Mouse (Mus musculus): ENCODE measurements around the gene Ubtf.
"Not testable (repeated sequence)": the region's sequence is repeated elsewhere in the genome, so short reads cannot be mapped to it uniquely, and the experiment has no call there.

The Ubtf gene

DNA sequence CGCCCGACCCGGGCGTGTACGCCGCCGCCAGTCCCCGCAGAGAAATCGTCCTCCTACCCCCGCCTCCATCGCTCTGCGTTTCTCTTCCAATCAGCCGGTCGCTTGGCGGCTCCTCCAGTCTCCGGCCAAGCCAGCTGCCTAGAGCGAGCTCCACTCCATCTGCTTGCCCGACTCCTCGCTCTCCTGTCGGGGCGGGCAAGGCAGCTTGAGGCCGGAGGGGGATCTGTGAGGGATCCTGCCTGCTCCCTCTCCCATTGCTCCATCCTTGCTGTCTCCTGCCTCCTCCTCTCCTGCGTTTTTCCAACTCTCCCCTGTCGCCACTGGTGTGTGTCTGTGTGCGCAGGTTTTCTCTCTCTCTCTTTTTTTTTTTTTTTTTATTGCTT, at the start of gene Ubtf:
Gene Ubtf (minus strand): TSS at position 333 of the 383 bp plus-strand sequence.
- TF ChIP-seq GATA4 (IDR thresholded peaks at IDR 0.05; ENCODE audit: insufficient replicate concordance, low read length): no peak

DNA sequence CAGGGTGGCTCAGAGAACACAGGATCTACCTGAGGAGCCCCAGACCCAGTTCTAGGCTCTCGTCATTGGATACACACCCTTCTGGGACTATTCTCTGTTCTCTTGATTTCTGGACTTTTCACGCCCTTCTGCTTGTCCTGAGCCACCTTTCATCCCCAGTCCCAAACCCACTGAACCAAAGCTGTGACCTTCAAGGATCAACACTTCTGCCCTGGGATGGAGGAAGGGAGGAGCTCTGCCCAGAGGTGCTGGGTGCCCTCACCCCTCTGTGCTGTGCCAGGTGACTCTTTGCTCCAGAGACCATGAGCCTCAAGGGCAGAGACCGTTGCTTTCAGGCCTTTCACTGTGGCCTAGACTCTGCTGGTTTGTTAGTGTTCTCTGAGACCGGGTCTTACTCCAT, 49.7 kb upstream of the Ubtf start:
- TF ChIP-seq GATA4 (IDR thresholded peaks at IDR 0.05; ENCODE audit: insufficient replicate concordance, low read length): no peak

- TF ChIP-seq GATA4 (IDR thresholded peaks at IDR 0.05; ENCODE audit: insufficient replicate concordance, low read length): no peak
These were observed 48.8 kb upstream of the Ubtf start for GRCm38 (mm10) chr11:102368347-102368746.

DNA sequence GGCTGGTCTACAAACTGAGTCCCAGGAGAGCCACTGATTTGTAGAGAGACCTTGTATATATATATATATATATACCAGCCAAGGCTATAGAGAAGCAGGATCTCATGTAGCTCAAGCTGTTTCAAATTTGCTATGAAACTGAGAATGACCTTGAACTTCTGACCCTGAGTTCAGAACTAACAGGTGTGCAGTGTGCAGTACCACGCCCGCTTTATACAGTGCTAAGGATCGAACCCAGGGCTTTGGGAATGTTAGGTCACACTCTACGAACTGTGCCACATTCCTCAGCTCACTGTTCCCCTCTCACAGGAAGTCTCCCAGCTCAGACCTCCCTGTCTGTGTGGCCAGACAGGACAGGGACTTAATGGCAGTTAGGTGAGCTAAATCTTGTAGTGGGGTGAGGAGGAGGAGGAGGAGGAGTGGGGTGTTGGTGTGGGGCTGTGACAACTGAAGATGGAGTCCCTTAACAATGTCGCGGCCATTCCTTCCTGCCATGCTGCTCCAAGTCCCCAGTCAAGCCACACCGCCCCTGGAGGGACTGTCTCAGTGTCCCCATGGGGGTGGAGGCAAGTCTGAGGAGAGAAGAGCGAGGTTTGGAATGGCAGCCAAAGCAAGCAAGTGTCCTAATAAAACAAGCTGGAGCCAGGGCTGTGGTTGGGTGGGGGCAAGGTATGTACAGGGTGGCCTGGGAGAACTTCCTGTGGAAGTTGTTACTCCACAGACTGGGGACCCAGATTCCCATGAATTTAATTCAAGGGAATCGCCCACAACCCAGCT, 48.1 kb upstream of the Ubtf start:
- no peak for TF ChIP-seq GATA4 (IDR thresholded peaks at IDR 0.05; ENCODE audit: insufficient replicate concordance, low read length)

GRCm38 (mm10) chr11:102366103-102366502, 46.6 kb upstream of the Ubtf start, which contains the start of gene Slc4a1:
Gene Slc4a1, minus strand, starts transcription at chr11:102366203.
- TF ChIP-seq GATA4 (IDR thresholded peaks at IDR 0.05; ENCODE audit: insufficient replicate concordance, low read length): not testable (repeated sequence)

- no peak for TF ChIP-seq GATA4 (IDR thresholded peaks at IDR 0.05; ENCODE audit: insufficient replicate concordance, low read length)
These were observed 46.2 kb upstream of the Ubtf start for GRCm38 (mm10) chr11:102365699-102366098.

DNA sequence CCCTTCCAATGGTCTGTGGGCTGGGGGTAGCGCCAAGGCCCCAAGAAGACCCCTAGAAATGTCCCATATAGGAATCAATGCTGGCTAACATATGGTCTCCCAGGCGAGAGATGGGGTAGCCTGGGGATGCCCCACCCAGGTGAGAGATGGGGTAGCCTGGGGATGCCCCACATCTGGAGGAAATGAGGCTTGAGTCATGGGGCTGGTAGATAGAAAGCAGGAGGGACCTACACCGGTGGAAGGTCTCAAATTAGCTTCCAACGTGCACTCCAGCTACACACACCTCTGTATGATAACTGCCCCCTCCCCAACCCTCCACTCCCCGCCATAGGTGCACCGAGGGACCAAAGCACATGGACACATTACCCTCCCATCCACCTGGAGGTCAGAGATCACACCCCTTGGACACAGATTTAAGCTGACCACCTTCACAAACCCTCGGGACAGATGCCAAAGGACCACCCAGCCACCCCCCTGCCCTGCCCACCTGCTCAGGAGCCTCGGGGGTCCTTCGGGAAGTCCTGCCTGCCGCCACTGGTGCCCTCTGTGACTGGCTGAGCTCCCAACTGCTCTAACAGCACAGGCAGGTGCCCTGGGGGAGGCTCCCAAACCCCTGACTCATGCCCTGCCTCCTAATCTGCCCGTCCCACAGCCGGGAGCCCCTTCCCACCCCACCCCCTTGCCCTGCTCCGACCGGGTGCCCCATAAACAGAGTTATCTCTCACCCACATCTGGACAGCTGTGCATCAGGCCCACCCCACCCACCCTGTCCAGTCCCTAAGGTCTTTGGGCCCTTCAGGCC, 45.2 kb upstream of the Ubtf start:
- TF ChIP-seq GATA4 (IDR thresholded peaks at IDR 0.05; ENCODE audit: insufficient replicate concordance, low read length): no peak

DNA sequence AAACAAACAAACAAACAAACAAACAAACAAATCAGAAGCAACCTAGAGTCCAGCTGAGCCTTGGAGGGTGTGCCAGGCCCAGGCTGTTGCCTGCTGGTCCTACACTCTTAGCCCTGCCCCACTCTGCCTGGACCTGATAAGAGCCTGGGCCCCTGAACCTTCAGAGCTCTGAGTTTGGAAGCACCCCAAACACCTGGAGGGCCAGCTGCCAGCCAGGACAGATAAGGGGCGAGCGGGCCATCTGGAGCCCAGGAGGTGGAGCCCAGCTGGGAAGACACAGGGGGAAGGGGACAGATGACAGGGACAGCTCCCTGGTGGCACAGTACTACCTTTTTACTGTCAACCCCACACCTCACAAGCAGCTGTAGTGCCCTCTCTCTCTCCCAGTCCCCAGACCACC, 44.1 kb upstream of the Ubtf start:
- TF ChIP-seq GATA4 (IDR thresholded peaks at IDR 0.05; ENCODE audit: insufficient replicate concordance, low read length): no peak

- TF ChIP-seq GATA4 (IDR thresholded peaks at IDR 0.05; ENCODE audit: insufficient replicate concordance, low read length): no peak
These were observed 42.4 kb upstream of the Ubtf start for GRCm38 (mm10) chr11:102361776-102362495.

DNA sequence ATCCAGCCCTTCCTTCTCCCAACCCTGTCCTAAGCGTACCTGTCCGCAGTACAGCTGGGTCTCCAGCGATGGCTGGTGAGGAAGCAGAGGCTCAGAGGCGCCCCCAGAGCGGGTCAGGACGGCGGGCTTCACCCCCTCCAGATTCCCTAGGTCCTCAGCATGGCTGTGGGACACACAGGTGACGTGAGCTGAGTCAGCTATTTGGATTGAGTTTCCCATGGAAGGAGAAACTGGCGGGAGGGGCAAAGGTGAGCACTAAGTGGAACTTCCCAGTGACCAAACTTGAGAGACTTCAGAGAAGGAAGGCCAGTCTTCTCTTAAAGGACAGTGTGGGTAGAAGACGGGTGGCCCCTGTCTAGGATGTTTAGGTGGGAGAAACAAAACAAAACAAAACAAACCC, 38.8 kb upstream of the Ubtf start:
- no peak for TF ChIP-seq GATA4 (IDR thresholded peaks at IDR 0.05; ENCODE audit: insufficient replicate concordance, low read length)

DNA sequence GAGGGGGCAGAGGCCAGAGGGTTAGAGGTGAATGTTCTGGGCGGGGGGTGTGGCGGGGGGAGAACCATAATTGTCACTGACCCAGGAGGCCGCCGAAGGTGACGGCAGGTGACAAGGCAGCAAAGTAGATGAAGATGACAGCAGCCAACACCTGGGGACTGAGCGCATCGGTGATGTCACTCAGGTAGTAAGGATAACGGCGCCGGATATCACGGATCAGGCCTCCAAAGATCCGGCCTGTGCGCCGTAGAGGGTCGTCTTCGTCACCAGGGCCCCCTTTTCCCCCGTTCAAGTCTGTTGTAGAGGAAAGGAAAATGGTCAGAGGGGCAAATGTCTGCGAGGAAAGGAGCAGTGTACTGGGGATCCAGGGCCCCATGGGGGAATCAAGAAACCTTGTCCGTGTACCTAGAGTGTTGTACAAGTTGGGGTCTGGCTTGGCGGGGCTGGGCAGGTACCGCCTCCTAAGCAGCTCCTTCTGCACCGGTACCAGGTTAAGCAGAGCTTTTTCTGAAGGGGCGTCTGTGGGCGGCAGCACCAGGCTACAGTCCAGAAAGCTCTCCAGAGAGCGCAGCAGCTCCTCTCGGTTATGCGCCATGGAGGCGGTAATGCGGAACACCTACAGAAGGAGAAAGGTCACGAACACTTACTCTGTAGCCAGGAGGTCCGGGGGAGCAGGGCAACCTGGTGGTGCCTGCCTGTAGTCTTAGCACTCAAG, 37.3 kb upstream of the Ubtf start:
- TF ChIP-seq GATA4 (IDR thresholded peaks at IDR 0.05; ENCODE audit: insufficient replicate concordance, low read length): no peak

- no peak for TF ChIP-seq GATA4 (IDR thresholded peaks at IDR 0.05; ENCODE audit: insufficient replicate concordance, low read length)
These were observed 36.6 kb upstream of the Ubtf start for GRCm38 (mm10) chr11:102356190-102356589.

DNA sequence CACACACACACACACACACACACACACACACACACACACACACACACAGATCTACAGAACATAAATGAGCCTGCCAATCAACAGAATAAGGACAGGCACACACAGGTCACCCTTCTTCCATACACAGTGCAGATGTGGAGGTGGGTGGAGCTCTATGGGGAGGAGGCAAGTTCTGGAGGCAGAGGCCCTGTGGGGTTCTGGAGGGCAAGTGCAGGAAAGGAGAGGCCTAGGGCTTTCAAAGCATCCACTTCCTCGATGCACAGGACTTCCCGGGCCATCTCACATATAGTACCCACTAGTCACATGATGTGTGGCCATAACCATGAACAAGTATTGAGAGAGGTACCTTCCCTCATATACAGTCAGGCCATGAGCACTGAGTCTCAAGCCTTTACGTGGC, 36.0 kb upstream of the Ubtf start:
- no peak for TF ChIP-seq GATA4 (IDR thresholded peaks at IDR 0.05; ENCODE audit: insufficient replicate concordance, low read length)

GRCm38 (mm10) chr11:102353021-102353431, 33.5 kb upstream of the Ubtf start:
- TF ChIP-seq GATA4 (IDR thresholded peaks at IDR 0.05; ENCODE audit: insufficient replicate concordance, low read length): no peak

- TF ChIP-seq GATA4 (IDR thresholded peaks at IDR 0.05; ENCODE audit: insufficient replicate concordance, low read length): no peak
These were observed 32.8 kb upstream of the Ubtf start for GRCm38 (mm10) chr11:102352378-102352777.

Measured in liver, adult (tissue).